Mouse (Mus musculus): Measurements from ENCODE around the gene Tekt2.

GRCm38 (mm10) chr4:126287302-126287995 lies 38.0 kb downstream of the Tekt2 start:
- TF ChIP-seq EP300 (IDR thresholded peaks at IDR 0.05) (no peak), CTCF (IDR thresholded peaks at IDR 0.05) (no peak)
